Mouse (Mus musculus) heart, embryonic 11.5 days (tissue): Measurements from ENCODE around the gene Syne1. TPM values are rescaled to one million over a fixed set of nuclear protein-coding genes. Genes with fewer than 3 reads are reported as not detected.

Source experiments
- ATAC-seq: fragments of 200-750 bp; cut with Nextera tagmentation; replicated peaks from 2 replicates; pipeline ENCODE4 v1.8.0; 2017; ENCODE audit warnings: moderate library complexity; ENCODE audit not compliant: insufficient number of reproducible peaks, low FRiP score, low TSS enrichment
- H3K27ac ChIP-seq: fragments of 300-500 bp; sonication (generic); 2 replicates; pipeline ENCODE4 v1.5.1; 2014; ENCODE audit warnings: mild to moderate bottlenecking, low read depth, low read length
- H3K27me3 ChIP-seq: fragments of 300-500 bp; sonication (generic); 2 replicates; pipeline ENCODE4 v1.6.1; 2014; ENCODE audit warnings: mild to moderate bottlenecking, low read length, mixed read lengths; ENCODE audit not compliant: control insufficient read depth, insufficient read depth
- H3K36me3 ChIP-seq: fragments of 300-500 bp; sonication (generic); 2 replicates; pipeline ENCODE4 v1.6.1; 2014; ENCODE audit warnings: mild to moderate bottlenecking, low read length, moderate library complexity, mixed read lengths; ENCODE audit not compliant: control insufficient read depth, insufficient read depth
- H3K4me1 ChIP-seq: fragments of 300-500 bp; sonication (generic); 2 replicates; pipeline ENCODE4 v1.6.1; 2014; ENCODE audit warnings: low read length; ENCODE audit not compliant: control insufficient read depth, insufficient read depth
- H3K4me2 ChIP-seq: fragments of 300-500 bp; sonication (generic); 2 replicates; pipeline ENCODE4 v1.6.1; 2014; ENCODE audit warnings: mild to moderate bottlenecking, moderate library complexity
- H3K4me3 ChIP-seq: fragments of 300-500 bp; sonication (generic); 2 replicates; pipeline ENCODE4 v1.5.1; 2014; ENCODE audit warnings: low read depth, low read length
- H3K9ac ChIP-seq: fragments of 300-500 bp; sonication (generic); 2 replicates; pipeline ENCODE4 v1.6.1; 2014; ENCODE audit warnings: mild to moderate bottlenecking, low read depth, low read length, moderate library complexity
- H3K9me3 ChIP-seq: fragments of 300-500 bp; sonication (generic); replicated peaks from 2 replicates; pipeline ENCODE4 v1.6.1; 2016; ENCODE audit warnings: low read length; ENCODE audit not compliant: control insufficient read depth
- WGBS: fragments of 180-500 bp; shearing (Covaris S2); extraction: QIAGEN DNeasy Blood & Tissue Kit; methylation state at CpG from one replicate; pipeline ENCODE4 v1.1.7; 2014; ENCODE audit not compliant: insufficient replicate concordance; 5-methylcytosine and 5-hydroxymethylcytosine counted together
- polyA plus RNA-seq: library from polyadenylated mRNA; unstranded; fragments of >200 nt; fragmentation: Nextera tagmentation; extraction: Ambion mirVana; gene quantifications from 2 replicates; pipeline ENCODE4 v1.2.1, GENCODE M21; 2014

The Syne1 gene
- polyA plus RNA-seq, 1 experiment from 2014 or later = 18.2 TPM

- Histone ChIP-seq H3K4me3 (no peak overlapping the region), H3K36me3 (no peaks in the 10 kb centered on the region), H3K4me2 (no peak overlapping the region), H3K27me3 (no peaks in the 10 kb centered on the region), H3K9ac (no peak overlapping the region), H3K27ac (no peak overlapping the region), H3K4me1 (no peaks in the 10 kb centered on the region), H3K9me3 (no peaks in the 10 kb centered on the region)
- WGBS = 76% methylated on average over 6 of the region's 6 CpGs
- ATAC-seq = no peak
These were observed 183.0 kb downstream of the Syne1 start for GRCm38 (mm10) chr10:5368266-5368665.

- H3K4me3 ChIP-seq = no peak overlapping the region
- H3K27ac ChIP-seq = no peak overlapping the region
- H3K4me2 ChIP-seq = no peak overlapping the region; the same call in 1 of the 2 replicates
- no peak overlapping the region for H3K9ac ChIP-seq
- no peaks in the 10 kb centered on the region for H3K4me1 ChIP-seq
- no peaks in the 10 kb centered on the region for H3K36me3 ChIP-seq
- H3K9me3 ChIP-seq = no peaks in the 10 kb centered on the region
- 64% methylated on average over 12 of the region's 12 CpGs for WGBS
- no peak for ATAC-seq
- no peaks in the 10 kb centered on the region for H3K27me3 ChIP-seq
These were observed 183.7 kb downstream of the Syne1 start for GRCm38 (mm10) chr10:5367465-5368011.

- Histone ChIP-seq H3K27ac (no peak overlapping the region), H3K4me1 (no peaks in the 10 kb centered on the region), H3K9me3 (no peaks in the 10 kb centered on the region), H3K4me2 (no peak overlapping the region), H3K27me3 (no peaks in the 10 kb centered on the region; the same call in 1 of the 2 replicates), H3K36me3 (no peaks in the 10 kb centered on the region), H3K9ac (no peak overlapping the region), H3K4me3 (no peak overlapping the region)
- ATAC-seq = no peak
- WGBS = 53% methylated on average over 7 of the region's 7 CpGs
These were observed 190.7 kb downstream of the Syne1 start for GRCm38 (mm10) chr10:5360560-5360959.

- H3K4me2 ChIP-seq = no peak overlapping the region
- H3K27ac ChIP-seq = no peak overlapping the region
- no peaks in the 10 kb centered on the region for H3K4me1 ChIP-seq
- no peaks in the 10 kb centered on the region for H3K9me3 ChIP-seq
- H3K9ac ChIP-seq = no peak overlapping the region
- H3K36me3 ChIP-seq = no peaks in the 10 kb centered on the region
- WGBS = 87% methylated on average over 5 of the region's 5 CpGs
- ATAC-seq = no peak
- no peaks in the 10 kb centered on the region; the same call in 1 of the 2 replicates for H3K27me3 ChIP-seq
- H3K4me3 ChIP-seq = no peak overlapping the region
These were observed 194.7 kb downstream of the Syne1 start for GRCm38 (mm10) chr10:5356614-5357013.

- ATAC-seq = no peak
- Histone ChIP-seq H3K4me3 (no peak overlapping the region), H3K9me3 (no peaks in the 10 kb centered on the region), H3K27ac (no peak overlapping the region), H3K9ac (no peak overlapping the region), H3K4me2 (no peak overlapping the region), H3K27me3 (no peaks in the 10 kb centered on the region; the same call in 1 of the 2 replicates), H3K36me3 (no peaks in the 10 kb centered on the region), H3K4me1 (no peaks in the 10 kb centered on the region)
- WGBS = 68% methylated on average over 1 of the region's 1 CpGs
These were observed 197.9 kb downstream of the Syne1 start for GRCm38 (mm10) chr10:5353390-5353789.

GRCm38 (mm10) chr10:5346911-5347310 lies 204.4 kb downstream of the Syne1 start:
- Histone ChIP-seq H3K9me3 (no peaks in the 10 kb centered on the region), H3K27me3 (no peaks in the 10 kb centered on the region), H3K4me1 (no peaks in the 10 kb centered on the region), H3K36me3 (no peaks in the 10 kb centered on the region), H3K27ac (no peak overlapping the region), H3K4me2 (no peak overlapping the region), H3K4me3 (no peak overlapping the region), H3K9ac (no peak overlapping the region)
- WGBS = 63% methylated on average over 1 of the region's 1 CpGs
- ATAC-seq = no peak

GRCm38 (mm10) chr10:5343211-5343610 lies 208.1 kb downstream of the Syne1 start:
- H3K9me3 ChIP-seq = no peaks in the 10 kb centered on the region
- no peak overlapping the region for H3K27ac ChIP-seq
- no peaks in the 10 kb centered on the region for H3K27me3 ChIP-seq
- 57% methylated on average over 4 of the region's 4 CpGs for WGBS
- H3K9ac ChIP-seq = no peak overlapping the region
- no peaks in the 10 kb centered on the region for H3K36me3 ChIP-seq
- no peak overlapping the region for H3K4me2 ChIP-seq
- H3K4me3 ChIP-seq = no peak overlapping the region
- no peak for ATAC-seq
- no peaks in the 10 kb centered on the region for H3K4me1 ChIP-seq

GRCm38 (mm10) chr10:5336394-5336793 lies 214.9 kb downstream of the Syne1 start:
- Histone ChIP-seq H3K4me3 (no peak overlapping the region), H3K27ac (no peak overlapping the region), H3K9ac (no peak overlapping the region), H3K36me3 (no peaks in the 10 kb centered on the region), H3K4me1 (no peaks in the 10 kb centered on the region), H3K9me3 (no peaks in the 10 kb centered on the region), H3K4me2 (no peak overlapping the region), H3K27me3 (no peaks in the 10 kb centered on the region)
- ATAC-seq = no peak

GRCm38 (mm10) chr10:5332801-5333200 lies 218.5 kb downstream of the Syne1 start:
- ATAC-seq = no peak
- 84% methylated on average over 5 of the region's 5 CpGs for WGBS

More at GRCm38 (mm10) chr10:5332801-5333200, 218.5 kb downstream of the Syne1 start:
- H3K27ac ChIP-seq = no peak overlapping the region
- H3K36me3 ChIP-seq = no peaks in the 10 kb centered on the region
- no peaks in the 10 kb centered on the region for H3K27me3 ChIP-seq
- H3K4me3 ChIP-seq = no peak overlapping the region
- no peak overlapping the region for H3K9ac ChIP-seq
- no peak overlapping the region for H3K4me2 ChIP-seq
- no peaks in the 10 kb centered on the region for H3K9me3 ChIP-seq
- H3K4me1 ChIP-seq = no peaks in the 10 kb centered on the region
